Mouse (Mus musculus) midbrain, embryonic 11.5 days (tissue): ENCODE data around the gene Parva. TPM values are rescaled to one million over a fixed set of nuclear protein-coding genes. Genes with fewer than 3 reads are reported as not detected.

ENCODE experiments used
- ATAC-seq: fragments of 200-750 bp; cut with Nextera tagmentation; 2 replicates; pipeline ENCODE4 v1.8.0; 2017; ENCODE audit warnings: moderate TSS enrichment, moderate library complexity; ENCODE audit not compliant: low FRiP score
- DNase-seq: peaks from one replicate; pipeline ENCODE4 v3.0.0; 2015; ENCODE audit warnings: low spot score; ENCODE audit errors: missing footprints
- H3K27ac ChIP-seq: fragments of 300-500 bp; sonication (generic); 2 replicates; pipeline ENCODE4 v1.5.1; 2014; ENCODE audit warnings: low read depth, low read length
- H3K27me3 ChIP-seq: fragments of 300-500 bp; sonication (generic); 2 replicates; pipeline ENCODE4 v1.6.1; 2014; ENCODE audit warnings: mild to moderate bottlenecking, low read length, moderate library complexity, mixed read lengths; ENCODE audit not compliant: control insufficient read depth, insufficient read depth
- H3K36me3 ChIP-seq: fragments of 300-500 bp; sonication (generic); 2 replicates; pipeline ENCODE4 v1.6.1; 2014; ENCODE audit warnings: mild to moderate bottlenecking, low read length, moderate library complexity, mixed read lengths; ENCODE audit not compliant: control insufficient read depth, insufficient read depth
- H3K4me1 ChIP-seq: fragments of 300-500 bp; sonication (generic); 2 replicates; pipeline ENCODE4 v1.6.1; 2014; ENCODE audit warnings: low read length; ENCODE audit not compliant: control insufficient read depth, insufficient read depth
- H3K4me2 ChIP-seq: fragments of 300-500 bp; sonication (generic); 2 replicates; pipeline ENCODE4 v1.6.1; 2014; ENCODE audit warnings: mild to moderate bottlenecking, moderate library complexity
- H3K4me3 ChIP-seq: fragments of 300-500 bp; sonication (generic); 2 replicates; pipeline ENCODE4 v1.5.1; 2014; ENCODE audit warnings: low read depth, low read length
- H3K9ac ChIP-seq: fragments of 300-500 bp; sonication (generic); 2 replicates; pipeline ENCODE4 v1.6.1; 2014; ENCODE audit warnings: low read length
- H3K9me3 ChIP-seq: fragments of 300-500 bp; sonication (generic); 2 replicates; pipeline ENCODE4 v1.6.1; 2016; ENCODE audit warnings: low read length; ENCODE audit not compliant: control insufficient read depth
- WGBS: fragments of 180-500 bp; shearing (Covaris S2); extraction: QIAGEN DNeasy Blood & Tissue Kit; methylation state at CpG from one replicate; pipeline ENCODE4 v1.1.7; 2014; 5-methylcytosine and 5-hydroxymethylcytosine counted together
- polyA plus RNA-seq: library from polyadenylated mRNA; unstranded; fragments of >200 nt; fragmentation: Nextera tagmentation; extraction: Ambion mirVana; gene quantifications from 2 replicates; pipeline ENCODE4 v1.2.1, GENCODE M21; 2014

Gene Parva
- polyA plus RNA-seq, 1 experiment from 2014 or later, result 50.2 TPM

- no peaks in the 10 kb centered on the region for H3K36me3 ChIP-seq
- H3K27ac ChIP-seq, result no peak overlapping the region
- 44% methylated on average over 6 of the region's 6 CpGs for WGBS
- no peak overlapping the region for H3K4me2 ChIP-seq
- DNase-seq (peak; percentile 83), ATAC-seq (no peak)
- no peaks in the 10 kb centered on the region for H3K9me3 ChIP-seq
- no peak overlapping the region for H3K9ac ChIP-seq
- no peak overlapping the region for H3K4me3 ChIP-seq
- H3K27me3 ChIP-seq, result no peaks in the 10 kb centered on the region
- peaks cover 17% of the 10 kb centered on the region; the same call in 1 of the 2 replicates for H3K4me1 ChIP-seq
Observed at GRCm38 (mm10) chr7:112390937-112391605, 36.2 kb upstream of the Parva start.

- H3K9ac ChIP-seq, result no peak overlapping the region
- no peaks in the 10 kb centered on the region for H3K9me3 ChIP-seq
- ATAC-seq, result no peak
- H3K27me3 ChIP-seq, result no peaks in the 10 kb centered on the region
- H3K4me1 ChIP-seq, result peaks cover 6% of the 10 kb centered on the region
- WGBS, result 97% methylated on average over 3 of the region's 3 CpGs
- H3K4me2 ChIP-seq, result no peak overlapping the region
- H3K4me3 ChIP-seq, result no peak overlapping the region
- no peak for DNase-seq
- H3K36me3 ChIP-seq, result no peaks in the 10 kb centered on the region
- H3K27ac ChIP-seq, result no peak overlapping the region
Observed at GRCm38 (mm10) chr7:112397786-112398185, 29.5 kb upstream of the Parva start.

GRCm38 (mm10) chr7:112399425-112400170 is 27.7 kb upstream of the Parva start:
- Histone ChIP-seq H3K27me3 (no peaks in the 10 kb centered on the region), H3K4me2 (no peak overlapping the region), H3K4me3 (no peak overlapping the region), H3K36me3 (no peaks in the 10 kb centered on the region), H3K27ac (no peak overlapping the region), H3K9me3 (no peaks in the 10 kb centered on the region), H3K4me1 (peaks cover 6% of the 10 kb centered on the region), H3K9ac (no peak overlapping the region)
- WGBS, result 43% methylated on average over 7 of the region's 7 CpGs
- ATAC-seq, result peak; percentile 82
- peak; percentile 87 for DNase-seq

- 50% methylated on average over 6 of the region's 6 CpGs for WGBS
- Histone ChIP-seq H3K9me3 (no peaks in the 10 kb centered on the region), H3K27ac (no peak overlapping the region), H3K27me3 (no peaks in the 10 kb centered on the region), H3K9ac (no peak overlapping the region), H3K36me3 (no peaks in the 10 kb centered on the region), H3K4me1 (peaks cover 6% of the 10 kb centered on the region), H3K4me2 (no peak overlapping the region), H3K4me3 (no peak overlapping the region)
- peak; percentile 98 for DNase-seq
- peak; percentile 38; the same call in 1 of the 2 replicates for ATAC-seq
Observed at GRCm38 (mm10) chr7:112400175-112400574, 27.1 kb upstream of the Parva start.

GRCm38 (mm10) chr7:112405061-112405460 is 22.2 kb upstream of the Parva start:
- WGBS, result 82% methylated on average over 2 of the region's 2 CpGs
- no peak overlapping the region for H3K27ac ChIP-seq
- DNase-seq (no peak), ATAC-seq (no peak)
- no peaks in the 10 kb centered on the region for H3K27me3 ChIP-seq
- no peaks in the 10 kb centered on the region for H3K9me3 ChIP-seq
- H3K4me3 ChIP-seq, result no peak overlapping the region
- H3K36me3 ChIP-seq, result no peaks in the 10 kb centered on the region
- no peak overlapping the region for H3K4me2 ChIP-seq
- H3K9ac ChIP-seq, result no peak overlapping the region
- peaks cover under 1% of the 10 kb centered on the region; the same call in 1 of the 2 replicates for H3K4me1 ChIP-seq

- Histone ChIP-seq H3K4me3 (no peak overlapping the region), H3K9ac (no peak overlapping the region), H3K4me1 (no peaks in the 10 kb centered on the region), H3K27me3 (no peaks in the 10 kb centered on the region), H3K36me3 (no peaks in the 10 kb centered on the region), H3K27ac (no peak overlapping the region), H3K9me3 (no peaks in the 10 kb centered on the region), H3K4me2 (no peak overlapping the region)
- whole genome bisulfite sequencing, result 89% methylated on average over 8 of the region's 8 CpGs
- ATAC-seq, result no peak
- DNase-seq, result no peak
Observed at GRCm38 (mm10) chr7:112405578-112405977, 21.7 kb upstream of the Parva start.

GRCm38 (mm10) chr7:112407597-112407996 is 19.7 kb upstream of the Parva start:
- 86% methylated on average over 7 of the region's 7 CpGs for WGBS
- no peak for DNase-seq
- Histone ChIP-seq H3K4me3 (no peak overlapping the region), H3K36me3 (no peaks in the 10 kb centered on the region), H3K9ac (no peak overlapping the region), H3K27ac (no peak overlapping the region), H3K4me1 (no peaks in the 10 kb centered on the region), H3K4me2 (no peak overlapping the region), H3K9me3 (no peaks in the 10 kb centered on the region), H3K27me3 (no peaks in the 10 kb centered on the region)
- no peak for ATAC-seq

- H3K27ac ChIP-seq, result no peak overlapping the region
- no peaks in the 10 kb centered on the region for H3K27me3 ChIP-seq
- H3K4me2 ChIP-seq, result no peak overlapping the region
- ATAC-seq (no peak), DNase-seq (no peak)
- no peak overlapping the region for H3K4me3 ChIP-seq
- no peak overlapping the region for H3K9ac ChIP-seq
- no peaks in the 10 kb centered on the region for H3K36me3 ChIP-seq
- H3K4me1 ChIP-seq, result no peaks in the 10 kb centered on the region
- no peaks in the 10 kb centered on the region for H3K9me3 ChIP-seq
- WGBS, result 81% methylated on average over 3 of the region's 3 CpGs
Observed at GRCm38 (mm10) chr7:112409991-112410390, 17.3 kb upstream of the Parva start.

GRCm38 (mm10) chr7:112413286-112413685 is 14.0 kb upstream of the Parva start:
- DNase-seq (no peak), ATAC-seq (no peak)
- H3K9ac ChIP-seq, result no peak overlapping the region
- H3K27ac ChIP-seq, result no peak overlapping the region
- no peak overlapping the region for H3K4me3 ChIP-seq
- H3K4me1 ChIP-seq, result peaks cover 13% of the 10 kb centered on the region
- H3K4me2 ChIP-seq, result no peak overlapping the region
- no peaks in the 10 kb centered on the region for H3K36me3 ChIP-seq
- 77% methylated on average over 6 of the region's 6 CpGs for WGBS
- H3K27me3 ChIP-seq, result no peaks in the 10 kb centered on the region
- H3K9me3 ChIP-seq, result no peaks in the 10 kb centered on the region
